Mouse (Mus musculus) testis, adult 2 months (tissue): Measurements from ENCODE around the gene Ppp2r3a.

Experiments used
- CTCF ChIP-seq: fragments of 200-500 bp; IDR thresholded peaks from 2 replicates; pipeline ENCODE4 v1.5.1; 2012; ENCODE audit warnings: low read depth, mild to moderate bottlenecking, inconsistent platforms, low read length, moderate library complexity; ENCODE audit not compliant: control insufficient read depth, insufficient read depth, insufficient replicate concordance
- POLR2A ChIP-seq: fragments of 200-500 bp; IDR thresholded peaks from 2 replicates; pipeline ENCODE4 v1.6.1; 2012; ENCODE audit warnings: low read depth, mild to moderate bottlenecking, inconsistent platforms, low read length, moderate library complexity; ENCODE audit not compliant: control insufficient read depth

GRCm38 (mm10) chr9:101270020-101270419 is 18.4 kb upstream of the Ppp2r3a start:
- TF ChIP-seq CTCF (no peak), POLR2A (no peak)
